Mouse (Mus musculus) neural tube, embryonic 13.5 days (tissue): ENCODE data around the gene Swt1. TPM values are rescaled to one million over a fixed set of nuclear protein-coding genes. Genes with fewer than 3 reads are reported as not detected.
"Not testable (repeated sequence)": the region's sequence is repeated elsewhere in the genome, so short reads cannot be mapped to it uniquely, and the experiment has no call there.

Source experiments
- ATAC-seq: fragments of 200-750 bp; cut with Nextera tagmentation; 2 replicates; pipeline ENCODE4 v1.8.0; 2017; ENCODE audit warnings: low read depth, mild to moderate bottlenecking, moderate TSS enrichment, moderate library complexity
- H3K27ac ChIP-seq: fragments of 300-500 bp; sonication (generic); replicated peaks from 2 replicates; pipeline ENCODE4 v1.5.1; 2015; ENCODE audit warnings: moderate library complexity, mild to moderate bottlenecking, inconsistent platforms
- H3K27me3 ChIP-seq: fragments of 300-500 bp; sonication (generic); 2 replicates; pipeline ENCODE4 v1.6.1; 2015; ENCODE audit warnings: mild to moderate bottlenecking, inconsistent platforms
- H3K36me3 ChIP-seq: fragments of 300-500 bp; sonication (generic); 2 replicates; pipeline ENCODE4 v1.6.1; 2015; ENCODE audit warnings: mild to moderate bottlenecking, inconsistent platforms
- H3K4me1 ChIP-seq: fragments of 300-500 bp; sonication (generic); replicated peaks from 2 replicates; pipeline ENCODE4 v1.6.1; 2015; ENCODE audit warnings: inconsistent platforms
- H3K4me2 ChIP-seq: fragments of 300-500 bp; sonication (generic); 2 replicates; pipeline ENCODE4 v1.6.1; 2015; ENCODE audit warnings: inconsistent platforms, mild to moderate bottlenecking, moderate library complexity
- H3K4me3 ChIP-seq: fragments of 300-500 bp; sonication (generic); 2 replicates; pipeline ENCODE4 v1.5.1; 2015; ENCODE audit warnings: mild to moderate bottlenecking, inconsistent platforms
- H3K9ac ChIP-seq: fragments of 300-500 bp; sonication (generic); 2 replicates; pipeline ENCODE4 v1.6.1; 2015; ENCODE audit warnings: moderate library complexity, mild to moderate bottlenecking, inconsistent platforms
- H3K9me3 ChIP-seq: fragments of 300-500 bp; sonication (generic); 2 replicates; pipeline ENCODE4 v1.6.1; 2016; ENCODE audit warnings: inconsistent platforms
- WGBS: fragments of 180-500 bp; shearing (Covaris S2); methylation state at CpG from one replicate; pipeline ENCODE4 v1.1.7; 2015; 5-methylcytosine and 5-hydroxymethylcytosine counted together
- polyA plus RNA-seq: library from polyadenylated mRNA; unstranded; fragments of >200 nt; fragmentation: Nextera tagmentation; extraction: Ambion mirVana; gene quantifications from 2 replicates; pipeline ENCODE4 v1.2.1, GENCODE M21; 2015

Gene Swt1
- 15.5 and 20.2 TPM in 2 replicates for polyA plus RNA-seq

- no peaks in the 10 kb centered on the region for H3K27me3 ChIP-seq
- peak; percentile 100 for ATAC-seq
- 1% methylated on average over 74 of the region's 74 CpGs for WGBS
- H3K4me1 ChIP-seq, result peaks cover 23% of the 10 kb centered on the region
- no peaks in the 10 kb centered on the region for H3K36me3 ChIP-seq
- peak within 1 kb of the TSS; percentile 96 for H3K9ac ChIP-seq
- H3K4me2 ChIP-seq, result peak within 1 kb of the TSS; percentile 76
- H3K4me3 ChIP-seq, result peak within 1 kb of the TSS; percentile 94
- peak within 1 kb of the TSS; percentile 98 for H3K27ac ChIP-seq
- no peaks in the 10 kb centered on the region for H3K9me3 ChIP-seq
Measured at GRCm38 (mm10) chr1:151428263-151429221, at the start of gene Swt1, which contains the start of gene Trmt1l. Gene Swt1 (minus strand): TSS chr1:151428455. Gene Trmt1l (plus strand): TSS chr1:151428542.

GRCm38 (mm10) chr1:151472386-151472785 is 44.1 kb upstream of the Swt1 start:
- peaks cover 73% of the 10 kb centered on the region for H3K36me3 ChIP-seq
- not testable (repeated sequence) for H3K9me3 ChIP-seq, H3K27ac ChIP-seq, H3K9ac ChIP-seq, H3K4me3 ChIP-seq, ATAC-seq, H3K27me3 ChIP-seq, H3K4me2 ChIP-seq, H3K4me1 ChIP-seq
- 90% methylated on average over 8 of the region's 8 CpGs for WGBS

GRCm38 (mm10) chr1:151471429-151471828 is 43.2 kb upstream of the Swt1 start:
- Histone ChIP-seq H3K27me3 (no peaks in the 10 kb centered on the region), H3K4me1 (no peaks in the 10 kb centered on the region), H3K9ac (no peak overlapping the region), H3K9me3 (no peaks in the 10 kb centered on the region), H3K4me3 (no peak overlapping the region), H3K27ac (no peak overlapping the region), H3K36me3 (peaks cover 70% of the 10 kb centered on the region), H3K4me2 (no peak overlapping the region)
- ATAC-seq, result no peak
- WGBS, result 40% methylated on average over 7 of the region's 7 CpGs

GRCm38 (mm10) chr1:151466571-151466970 is 38.3 kb upstream of the Swt1 start:
- no peak for ATAC-seq
- Histone ChIP-seq H3K4me3 (no peak overlapping the region), H3K4me1 (no peaks in the 10 kb centered on the region), H3K27ac (no peak overlapping the region), H3K9ac (no peak overlapping the region), H3K9me3 (no peaks in the 10 kb centered on the region), H3K4me2 (no peak overlapping the region), H3K27me3 (no peaks in the 10 kb centered on the region), H3K36me3 (peaks cover 27% of the 10 kb centered on the region)
- WGBS, result 87% methylated on average over 4 of the region's 4 CpGs

- Histone ChIP-seq H3K36me3 (peaks cover 30% of the 10 kb centered on the region), H3K4me2 (no peak overlapping the region), H3K27ac (no peak overlapping the region), H3K4me1 (no peaks in the 10 kb centered on the region), H3K27me3 (no peaks in the 10 kb centered on the region), H3K9me3 (no peaks in the 10 kb centered on the region), H3K4me3 (no peak overlapping the region), H3K9ac (no peak overlapping the region)
- 77% methylated on average over 4 of the region's 4 CpGs for WGBS
- no peak for ATAC-seq
Measured at GRCm38 (mm10) chr1:151464914-151465313, 36.7 kb upstream of the Swt1 start.

- ATAC-seq, result no peak
- H3K27ac ChIP-seq, result no peak overlapping the region
- H3K36me3 ChIP-seq, result peaks cover 46% of the 10 kb centered on the region
- no peaks in the 10 kb centered on the region for H3K27me3 ChIP-seq
- no peak overlapping the region for H3K4me2 ChIP-seq
- 76% methylated on average over 9 of the region's 9 CpGs for WGBS
- no peak overlapping the region for H3K4me3 ChIP-seq
- no peaks in the 10 kb centered on the region for H3K4me1 ChIP-seq
- no peaks in the 10 kb centered on the region for H3K9me3 ChIP-seq
- H3K9ac ChIP-seq, result no peak overlapping the region
Measured at GRCm38 (mm10) chr1:151461265-151461664, 33.0 kb upstream of the Swt1 start.

GRCm38 (mm10) chr1:151457087-151457486 is 28.8 kb upstream of the Swt1 start:
- WGBS, result 91% methylated on average over 5 of the region's 5 CpGs
- Histone ChIP-seq H3K27ac (no peak overlapping the region), H3K27me3 (no peaks in the 10 kb centered on the region), H3K4me2 (no peak overlapping the region), H3K4me1 (no peaks in the 10 kb centered on the region), H3K4me3 (no peak overlapping the region), H3K9ac (no peak overlapping the region), H3K9me3 (no peaks in the 10 kb centered on the region), H3K36me3 (peaks cover 75% of the 10 kb centered on the region)
- no peak for ATAC-seq

- no peak for ATAC-seq
- no peaks in the 10 kb centered on the region for H3K4me1 ChIP-seq
- H3K27ac ChIP-seq, result no peak overlapping the region
- H3K27me3 ChIP-seq, result no peaks in the 10 kb centered on the region
- H3K9me3 ChIP-seq, result no peaks in the 10 kb centered on the region
- 99% methylated on average over 11 of the region's 11 CpGs for WGBS
- no peak overlapping the region for H3K9ac ChIP-seq
- no peak overlapping the region for H3K4me2 ChIP-seq
- H3K36me3 ChIP-seq, result peaks cover 80% of the 10 kb centered on the region
- no peak overlapping the region for H3K4me3 ChIP-seq
Measured at GRCm38 (mm10) chr1:151451946-151452345, 23.7 kb upstream of the Swt1 start.

- ATAC-seq, result no peak
- Histone ChIP-seq H3K27me3 (no peaks in the 10 kb centered on the region), H3K27ac (no peak overlapping the region), H3K9me3 (no peaks in the 10 kb centered on the region), H3K36me3 (peaks cover 82% of the 10 kb centered on the region), H3K4me3 (no peak overlapping the region), H3K4me1 (no peaks in the 10 kb centered on the region), H3K4me2 (no peak overlapping the region), H3K9ac (no peak overlapping the region)
- WGBS, result 96% methylated on average over 1 of the region's 2 CpGs
Measured at GRCm38 (mm10) chr1:151450851-151451250, 22.6 kb upstream of the Swt1 start.

- Histone ChIP-seq H3K4me3 (no peak overlapping the region), H3K27me3 (no peaks in the 10 kb centered on the region), H3K27ac (no peak overlapping the region), H3K4me2 (no peak overlapping the region), H3K9me3 (no peaks in the 10 kb centered on the region), H3K36me3 (peaks cover 84% of the 10 kb centered on the region), H3K9ac (no peak overlapping the region), H3K4me1 (no peaks in the 10 kb centered on the region)
- WGBS, result 93% methylated on average over 10 of the region's 10 CpGs
- no peak for ATAC-seq
Measured at GRCm38 (mm10) chr1:151449866-151450265, 21.6 kb upstream of the Swt1 start.

- H3K9me3 ChIP-seq, result no peaks in the 10 kb centered on the region
- 93% methylated on average over 6 of the region's 6 CpGs for whole genome bisulfite sequencing
- no peaks in the 10 kb centered on the region for H3K27me3 ChIP-seq
- H3K27ac ChIP-seq, result no peak overlapping the region
- H3K4me2 ChIP-seq, result no peak overlapping the region
- H3K36me3 ChIP-seq, result peaks cover 60% of the 10 kb centered on the region
- no peak overlapping the region for H3K4me3 ChIP-seq
- H3K4me1 ChIP-seq, result peaks cover under 1% of the 10 kb centered on the region; the same call in 1 of the 2 replicates
- ATAC-seq, result no peak
- no peak overlapping the region for H3K9ac ChIP-seq
Measured at GRCm38 (mm10) chr1:151435431-151435830, 7.2 kb upstream of the Swt1 start.

- Histone ChIP-seq H3K4me2 (peak overlapping the region; percentile 76), H3K27ac (peak overlapping the region; percentile 98), H3K4me1 (peaks cover 23% of the 10 kb centered on the region), H3K36me3 (peaks cover 6% of the 10 kb centered on the region), H3K9ac (peak overlapping the region; percentile 96), H3K4me3 (peak overlapping the region; percentile 94), H3K9me3 (no peaks in the 10 kb centered on the region), H3K27me3 (no peaks in the 10 kb centered on the region)
- 44% methylated on average over 9 of the region's 9 CpGs for WGBS
- ATAC-seq, result no peak
Measured at GRCm38 (mm10) chr1:151429316-151429715, 1.1 kb upstream of the Swt1 start.
